Mouse (Mus musculus) cerebellum, adult 9-10 months (tissue): ENCODE data around the gene Adcyap1r1.
A peak's percentile ranks its signal among the peaks of the same experiment; 100 is the strongest.

Experiments used
- DNase-seq: peaks from one replicate; pipeline ENCODE4 v3.0.0; 2022

The Adcyap1r1 gene

GRCm38 (mm10) chr6:55451771-55452371, at the start of gene Adcyap1r1:
TSS of gene Adcyap1r1 (plus strand) at chr6:55451978.
- peak; percentile 76 for DNase-seq

GRCm38 (mm10) chr6:55402041-55402776, 49.6 kb upstream of the Adcyap1r1 start:
- no peak for DNase-seq

DNA sequence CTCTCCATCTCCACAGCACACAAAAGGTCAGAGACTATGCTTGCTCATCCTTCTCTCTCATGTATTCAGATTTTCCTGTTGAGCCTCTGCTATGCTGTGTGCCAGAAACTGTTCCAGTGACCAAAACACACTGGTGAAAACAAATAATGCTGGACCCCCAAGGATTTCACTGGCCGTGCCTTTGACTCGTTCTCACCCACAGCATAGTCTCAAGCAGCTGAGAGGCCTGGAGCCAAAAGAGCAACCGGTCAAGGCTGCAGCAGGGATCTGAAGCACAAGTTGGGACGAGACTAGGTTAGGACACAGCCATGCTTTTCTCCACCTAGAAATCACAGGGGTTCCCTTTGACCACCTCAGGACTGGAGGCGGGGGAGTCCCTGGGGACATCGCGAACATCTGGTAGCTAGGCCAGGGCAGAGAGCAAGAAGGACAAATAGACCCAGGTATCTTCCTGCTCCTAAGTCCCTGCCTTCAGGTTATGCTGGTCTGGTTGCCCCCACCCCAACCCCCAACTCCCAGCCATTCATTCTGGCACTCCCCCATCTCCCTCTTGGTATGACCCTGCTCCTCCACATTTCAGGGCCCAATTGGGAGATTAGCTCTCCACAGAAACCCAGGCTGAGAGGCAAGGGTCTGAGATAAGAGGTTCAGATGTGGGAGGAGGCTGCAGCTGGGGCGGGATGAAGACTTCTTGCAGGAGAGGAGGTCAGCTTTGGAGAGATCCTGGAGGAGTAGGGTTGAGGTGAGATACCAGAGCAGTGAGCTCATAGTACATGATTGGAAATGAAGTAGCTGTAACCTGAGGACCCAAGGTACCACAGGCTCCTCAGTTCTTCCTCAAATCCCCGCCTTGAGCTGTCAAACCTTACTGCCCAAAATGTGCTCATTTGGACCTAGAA, 48.1 kb upstream of the Adcyap1r1 start:
- DNase-seq, result no peak

DNA sequence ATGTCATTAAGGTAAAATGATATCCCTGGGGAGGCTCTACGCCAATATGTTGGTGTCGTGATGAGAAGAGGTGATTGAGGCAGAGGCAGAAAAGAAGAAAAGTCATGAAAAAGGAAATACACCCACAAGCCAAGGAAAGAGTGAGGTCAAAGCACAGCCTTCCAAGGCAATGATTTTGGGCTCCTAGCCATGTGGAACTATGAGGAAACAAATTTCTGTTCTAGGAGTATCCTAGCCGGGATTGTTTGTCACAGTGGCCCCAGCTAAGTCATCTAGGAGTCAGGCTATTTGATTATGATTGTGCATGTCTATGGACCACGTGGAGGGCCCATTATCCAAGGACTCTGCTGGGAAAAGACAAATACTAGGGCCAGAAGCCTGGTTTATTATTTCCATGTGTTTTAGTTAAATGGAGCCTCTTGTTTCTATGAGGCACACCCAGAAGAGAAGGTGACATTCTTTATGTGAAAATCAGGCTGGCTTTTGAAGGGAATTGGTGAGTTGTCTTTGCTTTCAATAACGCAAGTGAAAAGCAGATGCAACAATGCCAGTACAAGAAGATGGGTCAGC, 47.3 kb upstream of the Adcyap1r1 start:
- no peak for DNase-seq

- no peak for DNase-seq
These were observed 44.4 kb upstream of the Adcyap1r1 start for GRCm38 (mm10) chr6:55407345-55407744.

GRCm38 (mm10) chr6:55410119-55410775, 41.5 kb upstream of the Adcyap1r1 start:
- DNase-seq, result no peak

- DNase-seq, result no peak
These were observed 40.8 kb upstream of the Adcyap1r1 start for GRCm38 (mm10) chr6:55410977-55411376.

GRCm38 (mm10) chr6:55416202-55416601, 35.6 kb upstream of the Adcyap1r1 start:
- DNase-seq, result no peak

- peak; percentile 87 for DNase-seq
These were observed 32.9 kb upstream of the Adcyap1r1 start for GRCm38 (mm10) chr6:55418746-55419410.

- DNase-seq, result no peak
These were observed 31.4 kb upstream of the Adcyap1r1 start for GRCm38 (mm10) chr6:55420411-55420810.

DNA sequence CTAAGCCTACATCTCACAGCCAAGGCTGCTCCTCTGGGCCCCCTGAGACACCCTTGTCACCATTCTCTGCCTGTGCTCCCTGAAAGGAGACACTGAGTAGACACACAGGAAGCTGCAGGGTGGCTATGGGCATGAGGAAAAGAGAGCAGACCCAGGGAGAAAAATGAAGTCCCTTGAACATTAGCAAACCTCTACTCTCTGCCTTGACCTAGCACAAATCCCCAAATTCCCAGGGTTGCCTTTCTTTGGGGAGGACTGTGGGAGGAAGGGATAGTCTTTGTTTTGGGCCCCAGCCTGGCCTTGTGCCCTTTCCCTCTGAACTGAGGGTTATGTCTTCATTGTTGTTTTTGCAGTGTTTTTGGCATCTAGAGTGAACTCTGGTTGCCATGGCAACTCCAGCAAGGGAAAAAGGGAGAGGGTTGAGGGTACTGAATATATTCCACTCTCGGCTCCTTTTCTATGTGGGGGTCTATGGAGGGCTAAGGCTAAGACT, 30.9 kb upstream of the Adcyap1r1 start:
- DNase-seq, result no peak

DNA sequence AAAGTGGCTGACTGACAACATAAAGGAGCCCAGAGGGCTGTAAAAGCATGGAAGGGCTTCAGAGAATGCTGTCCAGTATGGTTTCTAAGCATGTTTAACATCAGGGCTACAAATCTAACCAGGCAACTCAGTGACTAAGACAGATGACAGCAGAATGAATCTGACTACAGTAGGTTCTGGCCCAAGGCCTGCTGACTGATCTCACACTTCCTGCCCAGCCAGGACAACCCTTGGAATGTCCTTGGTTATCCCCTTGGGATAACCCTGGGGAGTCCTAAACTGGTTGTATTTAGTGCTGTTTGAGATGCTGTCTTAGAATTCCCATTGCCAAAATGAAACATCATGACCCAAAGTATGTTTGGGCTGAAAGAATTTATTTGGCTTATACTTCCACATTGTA, 19.7 kb upstream of the Adcyap1r1 start:
- no peak for DNase-seq

DNA sequence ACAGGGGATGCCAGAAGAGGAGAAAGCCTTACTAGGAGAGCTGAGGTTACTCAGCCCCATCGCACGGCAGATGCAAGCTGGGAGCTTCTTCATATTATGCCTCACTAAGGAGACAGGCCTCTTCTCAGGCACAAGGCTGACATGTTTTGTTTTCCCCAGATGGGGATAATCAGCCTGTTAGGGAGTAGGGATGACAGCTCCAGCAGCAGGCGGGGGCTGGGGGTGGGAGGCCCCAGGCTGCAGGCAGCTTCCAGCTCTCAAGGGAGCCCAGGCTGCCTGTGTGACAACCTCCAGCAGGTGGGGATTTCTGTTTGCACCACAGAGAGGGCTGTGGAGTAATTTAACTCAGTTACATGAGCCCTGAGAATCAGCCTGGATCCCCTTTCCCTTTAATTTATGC, 17.4 kb upstream of the Adcyap1r1 start:
- DNase-seq, result no peak

GRCm38 (mm10) chr6:55435266-55436159, 16.3 kb upstream of the Adcyap1r1 start:
- peak; percentile 73 for DNase-seq

- no peak for DNase-seq
These were observed 13.9 kb upstream of the Adcyap1r1 start for GRCm38 (mm10) chr6:55437919-55438318.

GRCm38 (mm10) chr6:55438837-55439236, 12.9 kb upstream of the Adcyap1r1 start:
- no peak for DNase-seq

GRCm38 (mm10) chr6:55443927-55444688, 7.7 kb upstream of the Adcyap1r1 start:
- peak; percentile 26 for DNase-seq

DNA sequence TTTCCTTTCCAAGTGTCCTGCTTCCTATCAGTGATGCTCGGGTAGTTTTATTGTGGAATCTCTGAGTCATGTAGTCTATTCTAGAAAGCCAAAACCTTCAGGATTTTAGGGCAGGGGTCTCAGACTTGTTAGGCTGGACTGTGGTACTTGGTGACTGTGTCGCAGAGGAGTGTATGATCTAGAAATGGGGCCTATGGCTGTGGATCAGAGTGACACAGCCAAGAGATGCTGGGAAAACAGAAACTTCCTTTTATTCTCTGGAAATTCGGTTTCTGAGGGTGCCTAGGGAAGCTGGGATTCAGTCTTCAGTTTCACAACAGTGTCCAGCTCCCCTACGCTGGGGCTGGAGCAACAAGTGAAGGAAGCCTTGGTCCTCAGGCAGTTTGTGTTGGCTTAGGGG, 7.1 kb upstream of the Adcyap1r1 start:
- DNase-seq, result no peak

- no peak for DNase-seq
These were observed 3.6 kb upstream of the Adcyap1r1 start for GRCm38 (mm10) chr6:55448199-55448598.
